Mouse (Mus musculus) neural tube, embryonic 15.5 days (tissue): ENCODE measurements at regions not wholly inside any gene's neighbourhood (a gene's known extent, or its start where the extent isn't known, plus 50 kb on each side); places are given as distances from the start of the nearest gene placed in this dataset.

ENCODE experiments used
- ATAC-seq: fragments of 200-750 bp; cut with Nextera tagmentation; 2 replicates; pipeline ENCODE4 v1.8.0; 2017; ENCODE audit warnings: mild to moderate bottlenecking, moderate TSS enrichment, moderate library complexity; ENCODE audit not compliant: low FRiP score
- H3K27ac ChIP-seq: fragments of 300-500 bp; sonication (generic); replicated peaks from 2 replicates; pipeline ENCODE4 v1.5.1; 2015; ENCODE audit warnings: mild to moderate bottlenecking, inconsistent platforms
- H3K27me3 ChIP-seq: fragments of 300-500 bp; sonication (generic); replicated peaks from 2 replicates; pipeline ENCODE4 v1.6.1; 2015; ENCODE audit warnings: inconsistent platforms
- H3K36me3 ChIP-seq: fragments of 300-500 bp; sonication (generic); 2 replicates; pipeline ENCODE4 v1.6.1; 2015; ENCODE audit warnings: inconsistent platforms
- H3K4me1 ChIP-seq: fragments of 300-500 bp; sonication (generic); 2 replicates; pipeline ENCODE4 v1.6.1; 2015; ENCODE audit warnings: inconsistent platforms
- H3K4me2 ChIP-seq: fragments of 300-500 bp; sonication (generic); 2 replicates; pipeline ENCODE4 v1.6.1; 2015; ENCODE audit warnings: inconsistent platforms, mild to moderate bottlenecking, moderate library complexity
- H3K4me3 ChIP-seq: fragments of 300-500 bp; sonication (generic); replicated peaks from 2 replicates; pipeline ENCODE4 v1.5.1; 2015; ENCODE audit warnings: mild to moderate bottlenecking, inconsistent platforms
- H3K9ac ChIP-seq: fragments of 300-500 bp; sonication (generic); replicated peaks from 2 replicates; pipeline ENCODE4 v1.6.1; 2015; ENCODE audit warnings: mild to moderate bottlenecking, inconsistent platforms
- H3K9me3 ChIP-seq: fragments of 300-500 bp; sonication (generic); replicated peaks from 2 replicates; pipeline ENCODE4 v1.6.1; 2016; ENCODE audit warnings: inconsistent platforms
- WGBS: fragments of 180-500 bp; shearing (Covaris S2); methylation state at CpG from one replicate; pipeline ENCODE4 v1.1.7; 2015; ENCODE audit warnings: mixed read lengths; 5-methylcytosine and 5-hydroxymethylcytosine counted together

DNA sequence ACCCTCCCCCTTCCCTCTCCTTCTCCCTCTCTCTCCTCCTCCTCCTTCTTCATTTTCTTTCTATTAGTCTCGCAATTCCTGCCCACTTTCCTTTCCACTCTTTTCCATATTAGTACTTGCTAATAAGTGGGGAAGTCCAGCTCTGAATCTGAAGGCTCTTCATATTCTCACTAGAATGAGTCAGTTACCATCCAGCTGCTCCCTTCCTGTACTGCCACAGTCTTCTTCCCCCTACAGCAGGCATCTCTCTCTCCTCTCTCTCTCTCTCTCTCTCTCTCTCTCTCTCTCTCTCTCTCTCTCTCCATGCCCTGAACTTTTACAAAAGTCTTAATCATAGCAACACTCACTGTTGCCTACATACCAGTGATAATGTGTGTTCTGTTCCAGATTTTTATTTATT is 226.6 kb upstream of the Pter start:
- Histone ChIP-seq H3K4me2 (no peak overlapping the region), H3K27ac (no peak overlapping the region), H3K36me3 (no peaks in the 10 kb centered on the region), H3K9ac (no peak overlapping the region), H3K4me1 (no peaks in the 10 kb centered on the region), H3K27me3 (no peaks in the 10 kb centered on the region), H3K9me3 (no peaks in the 10 kb centered on the region), H3K4me3 (no peak overlapping the region)
- ATAC-seq: no peak
- WGBS: 68% methylated on average over 1 of the region's 1 CpGs

- no peak for ATAC-seq
- Histone ChIP-seq H3K36me3 (no peaks in the 10 kb centered on the region), H3K4me2 (no peak overlapping the region), H3K4me1 (no peaks in the 10 kb centered on the region), H3K9me3 (no peaks in the 10 kb centered on the region), H3K27ac (no peak overlapping the region), H3K27me3 (no peaks in the 10 kb centered on the region), H3K9ac (no peak overlapping the region), H3K4me3 (no peak overlapping the region)
- 69% methylated on average over 3 of the region's 3 CpGs for WGBS
Measured at GRCm38 (mm10) chr2:12699331-12699730, 224.5 kb upstream of the Pter start.

- no peaks in the 10 kb centered on the region for H3K9me3 ChIP-seq
- H3K27ac ChIP-seq: no peak overlapping the region
- no peak for ATAC-seq
- no peaks in the 10 kb centered on the region for H3K27me3 ChIP-seq
- H3K9ac ChIP-seq: no peak overlapping the region
- H3K4me1 ChIP-seq: peaks cover 6% of the 10 kb centered on the region; the same call in 1 of the 2 replicates
- WGBS: 50% methylated on average over 3 of the region's 3 CpGs
- no peak overlapping the region for H3K4me3 ChIP-seq
- H3K4me2 ChIP-seq: no peak overlapping the region
- no peaks in the 10 kb centered on the region for H3K36me3 ChIP-seq
Measured at GRCm38 (mm10) chr2:12707514-12707913, 216.3 kb upstream of the Pter start.

GRCm38 (mm10) chr2:12709156-12709923 is 214.5 kb upstream of the Pter start:
- H3K36me3 ChIP-seq: no peaks in the 10 kb centered on the region
- ATAC-seq: peak; percentile 73; the same call in 1 of the 2 replicates
- H3K4me2 ChIP-seq: peak overlapping the region; percentile 45
- no peak overlapping the region for H3K27ac ChIP-seq
- H3K9me3 ChIP-seq: no peaks in the 10 kb centered on the region
- H3K4me1 ChIP-seq: peaks cover 6% of the 10 kb centered on the region; the same call in 1 of the 2 replicates
- WGBS: 47% methylated on average over 16 of the region's 16 CpGs
- no peak overlapping the region for H3K9ac ChIP-seq
- H3K27me3 ChIP-seq: no peaks in the 10 kb centered on the region
- no peak overlapping the region for H3K4me3 ChIP-seq

- 69% methylated on average over 2 of the region's 2 CpGs for WGBS
- peak overlapping the region; percentile 45 for H3K4me2 ChIP-seq
- H3K27me3 ChIP-seq: no peaks in the 10 kb centered on the region
- no peak overlapping the region for H3K27ac ChIP-seq
- ATAC-seq: no peak
- no peaks in the 10 kb centered on the region for H3K9me3 ChIP-seq
- peaks cover 6% of the 10 kb centered on the region; the same call in 1 of the 2 replicates for H3K4me1 ChIP-seq
- no peak overlapping the region for H3K4me3 ChIP-seq
- H3K9ac ChIP-seq: no peak overlapping the region
- H3K36me3 ChIP-seq: no peaks in the 10 kb centered on the region
Measured at GRCm38 (mm10) chr2:12709924-12710240, 214.0 kb upstream of the Pter start.

DNA sequence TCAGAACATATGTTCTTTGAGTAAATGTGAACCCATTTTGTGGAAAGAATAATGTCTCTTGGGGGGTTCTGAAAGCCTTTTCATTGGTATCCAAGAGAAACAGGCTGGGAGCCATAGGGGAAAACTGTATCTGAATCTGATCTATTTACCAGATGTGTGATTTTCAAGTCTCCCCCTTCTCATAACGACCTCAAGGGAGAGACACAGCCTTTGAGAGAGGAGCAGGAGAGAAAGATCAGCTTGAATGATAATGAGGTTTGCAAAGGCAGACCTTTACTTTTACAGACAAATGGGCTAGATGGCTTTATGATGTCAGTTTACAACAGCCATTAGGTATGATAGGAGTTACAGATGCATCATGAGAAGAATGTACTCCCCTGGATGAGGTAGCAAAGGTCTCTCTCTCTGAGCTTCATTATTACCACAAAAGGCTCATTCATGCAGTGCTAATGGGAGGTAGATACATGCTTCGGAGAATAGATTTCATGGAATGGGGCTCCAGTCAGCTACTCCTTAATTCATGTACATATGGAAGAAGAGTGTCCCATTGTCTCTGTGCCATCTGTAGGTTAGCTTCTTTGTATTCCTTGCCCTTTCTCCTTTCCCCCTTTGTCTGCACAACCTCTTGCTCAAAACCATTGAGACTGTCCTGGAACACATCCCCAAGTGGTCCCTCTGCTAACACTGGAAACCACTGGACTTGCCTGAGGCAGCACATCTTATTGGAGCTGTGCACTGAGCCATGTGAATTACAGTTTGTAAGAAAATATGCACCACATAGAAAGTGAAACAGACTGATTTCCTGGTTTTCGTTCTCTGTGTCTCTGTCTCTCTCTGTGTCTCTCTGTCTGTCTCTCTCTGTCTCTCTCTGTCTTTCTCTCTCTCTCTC is 207.5 kb upstream of the Pter start:
- Histone ChIP-seq H3K4me3 (no peak overlapping the region), H3K27me3 (no peaks in the 10 kb centered on the region), H3K4me2 (no peak overlapping the region), H3K9me3 (no peaks in the 10 kb centered on the region), H3K4me1 (0 out of 2 replicates have a peak, but pooled peaks cover 2% of the 10 kb centered on the region), H3K27ac (no peak overlapping the region), H3K9ac (no peak overlapping the region), H3K36me3 (no peaks in the 10 kb centered on the region)
- no peak for ATAC-seq
- WGBS: 21% methylated on average over 3 of the region's 3 CpGs

DNA sequence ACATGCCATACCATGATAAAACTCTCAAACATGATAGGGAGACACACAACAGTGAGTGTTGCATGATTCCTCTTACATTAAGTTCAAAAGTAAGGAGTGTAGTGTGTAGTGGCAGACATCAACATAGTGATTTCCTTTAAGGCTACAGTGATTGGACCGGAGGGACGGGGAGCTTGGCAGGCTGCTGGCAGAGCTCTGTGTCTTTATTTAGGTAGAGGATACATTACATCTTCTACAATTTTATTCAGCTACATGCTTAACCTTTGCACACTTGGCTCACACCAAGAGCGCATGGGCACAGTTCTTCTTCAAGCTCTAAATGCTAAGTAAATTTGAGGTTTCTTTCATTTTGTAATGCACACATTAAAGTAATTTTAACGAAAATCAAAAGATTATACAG is 194.6 kb upstream of the Pter start:
- no peak overlapping the region for H3K4me2 ChIP-seq
- no peak overlapping the region for H3K4me3 ChIP-seq
- H3K27ac ChIP-seq: no peak overlapping the region
- no peaks in the 10 kb centered on the region for H3K27me3 ChIP-seq
- no peak for ATAC-seq
- WGBS: 78% methylated on average over 4 of the region's 4 CpGs
- no peak overlapping the region for H3K9ac ChIP-seq
- H3K9me3 ChIP-seq: 0 out of 2 replicates have a peak, but pooled peaks cover 2% of the 10 kb centered on the region
- H3K4me1 ChIP-seq: no peaks in the 10 kb centered on the region
- no peaks in the 10 kb centered on the region for H3K36me3 ChIP-seq

DNA sequence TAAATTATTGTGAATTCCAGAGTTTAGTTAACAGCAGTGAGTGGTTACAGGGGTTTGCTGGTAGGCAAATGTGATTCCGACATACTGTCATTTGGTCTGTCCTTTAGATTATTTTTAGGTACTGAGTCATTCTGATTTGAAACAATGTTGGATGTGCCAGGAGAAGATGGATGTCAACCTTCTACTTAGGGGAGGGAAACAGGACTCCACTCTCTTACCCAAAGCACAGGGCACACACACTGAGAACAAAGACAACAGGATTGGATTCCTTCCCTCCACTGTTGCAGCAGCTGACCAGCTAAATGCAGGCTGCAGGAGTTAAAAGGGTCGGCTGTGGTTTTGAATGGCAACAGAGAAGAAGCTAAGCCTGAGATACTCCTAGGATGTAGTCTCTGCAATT is 186.7 kb upstream of the Pter start:
- Histone ChIP-seq H3K4me2 (no peak overlapping the region), H3K36me3 (no peaks in the 10 kb centered on the region), H3K27me3 (no peaks in the 10 kb centered on the region), H3K27ac (no peak overlapping the region), H3K9me3 (no peaks in the 10 kb centered on the region), H3K4me1 (no peaks in the 10 kb centered on the region), H3K4me3 (no peak overlapping the region), H3K9ac (no peak overlapping the region)
- 52% methylated on average over 2 of the region's 2 CpGs for WGBS
- ATAC-seq: no peak

DNA sequence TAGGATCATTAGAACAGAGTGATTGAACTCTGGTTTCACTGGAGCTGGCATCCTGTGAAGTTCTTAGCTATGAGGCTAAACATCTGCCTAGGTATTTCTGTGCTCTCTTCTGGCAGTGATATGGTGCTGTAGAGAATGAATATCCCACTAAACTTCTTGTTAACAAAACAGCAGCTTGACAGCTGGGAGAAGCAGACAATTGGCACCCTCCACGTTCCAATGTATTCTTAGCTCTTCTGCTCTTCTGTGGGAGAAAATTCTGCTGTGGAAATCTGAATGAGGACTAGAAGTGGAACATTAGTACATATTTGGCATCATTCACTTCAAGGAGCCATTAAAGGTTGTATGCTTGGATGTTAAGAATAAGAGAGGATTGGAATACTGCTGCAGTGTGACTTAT is 177.0 kb upstream of the Pter start:
- H3K27me3 ChIP-seq: no peaks in the 10 kb centered on the region
- H3K4me3 ChIP-seq: no peak overlapping the region
- H3K9me3 ChIP-seq: no peaks in the 10 kb centered on the region
- H3K36me3 ChIP-seq: no peaks in the 10 kb centered on the region
- ATAC-seq: no peak
- H3K9ac ChIP-seq: no peak overlapping the region
- H3K27ac ChIP-seq: no peak overlapping the region
- H3K4me1 ChIP-seq: no peaks in the 10 kb centered on the region
- 77% methylated on average over 1 of the region's 1 CpGs for WGBS
- no peak overlapping the region for H3K4me2 ChIP-seq

- H3K9ac ChIP-seq: no peak overlapping the region
- no peak overlapping the region for H3K27ac ChIP-seq
- no peak overlapping the region for H3K4me3 ChIP-seq
- H3K36me3 ChIP-seq: no peaks in the 10 kb centered on the region
- no peak for ATAC-seq
- 65% methylated on average over 1 of the region's 1 CpGs for WGBS
- no peaks in the 10 kb centered on the region for H3K27me3 ChIP-seq
- H3K4me2 ChIP-seq: no peak overlapping the region
- H3K9me3 ChIP-seq: no peaks in the 10 kb centered on the region
- no peaks in the 10 kb centered on the region for H3K4me1 ChIP-seq
Measured at GRCm38 (mm10) chr2:12758816-12759215, 165.0 kb upstream of the Pter start.

- no peak for ATAC-seq
- Histone ChIP-seq H3K27ac (no peak overlapping the region), H3K4me3 (no peak overlapping the region), H3K4me1 (no peaks in the 10 kb centered on the region), H3K4me2 (no peak overlapping the region), H3K9me3 (no peaks in the 10 kb centered on the region), H3K36me3 (no peaks in the 10 kb centered on the region), H3K27me3 (no peaks in the 10 kb centered on the region), H3K9ac (no peak overlapping the region)
- 75% methylated on average over 3 of the region's 3 CpGs for WGBS
Measured at GRCm38 (mm10) chr2:12759931-12760330, 163.9 kb upstream of the Pter start.

GRCm38 (mm10) chr2:12761461-12761860 is 162.4 kb upstream of the Pter start:
- 81% methylated on average over 3 of the region's 3 CpGs for WGBS
- H3K36me3 ChIP-seq: no peaks in the 10 kb centered on the region
- H3K9ac ChIP-seq: no peak overlapping the region
- ATAC-seq: no peak
- H3K4me1 ChIP-seq: no peaks in the 10 kb centered on the region
- H3K27ac ChIP-seq: no peak overlapping the region
- no peaks in the 10 kb centered on the region for H3K9me3 ChIP-seq
- no peaks in the 10 kb centered on the region for H3K27me3 ChIP-seq
- no peak overlapping the region for H3K4me3 ChIP-seq
- no peak overlapping the region for H3K4me2 ChIP-seq
